Mouse (Mus musculus) spleen, adult 2 months (tissue): ENCODE data around the gene Serac1. TPM values are rescaled to one million over a fixed set of nuclear protein-coding genes. Genes with fewer than 3 reads are reported as not detected.

Experiments
- DNase-seq, 2 experiments: peaks; one replicate each; pipeline versions ENCODE4 v3.0.0 to v3.0.0-alpha.2; 2012 to 2021; ENCODE audit warnings: low spot score in 2 of 2, low read depth in 1 of 2
- H3K27ac ChIP-seq: fragments of 200-500 bp; 2 replicates; pipeline ENCODE4 v1.5.1; 2012; ENCODE audit warnings: low read length, inconsistent platforms; ENCODE audit not compliant: insufficient read depth
- H3K27me3 ChIP-seq: fragments of 200-500 bp; 2 replicates; pipeline ENCODE4 v1.6.1; 2012; ENCODE audit warnings: mild to moderate bottlenecking, moderate library complexity, low read length, inconsistent platforms; ENCODE audit not compliant: control insufficient read depth, insufficient read depth
- H3K36me3 ChIP-seq: fragments of 200-500 bp; 2 replicates; pipeline ENCODE4 v1.6.1; 2012; ENCODE audit warnings: mild to moderate bottlenecking, low read length, inconsistent platforms; ENCODE audit not compliant: control insufficient read depth, insufficient read depth
- H3K4me1 ChIP-seq: fragments of 200-500 bp; 2 replicates; pipeline ENCODE4 v1.6.1; 2011; ENCODE audit warnings: inconsistent platforms; ENCODE audit not compliant: control insufficient read depth, insufficient read depth, insufficient read length
- H3K4me3 ChIP-seq: fragments of 200-500 bp; 2 replicates; pipeline ENCODE4 v1.5.1; 2011; ENCODE audit warnings: mild to moderate bottlenecking, inconsistent platforms; ENCODE audit not compliant: insufficient read depth, insufficient read length; ENCODE audit errors: extremely low read depth
- CTCF ChIP-seq: fragments of 200-500 bp; IDR thresholded peaks from 2 replicates; pipeline ENCODE4 v1.5.1; 2011; ENCODE audit warnings: mild to moderate bottlenecking, inconsistent platforms; ENCODE audit not compliant: insufficient read depth, insufficient read length, insufficient replicate concordance; ENCODE audit errors: extremely low read depth
- POLR2A ChIP-seq: fragments of 200-500 bp; IDR thresholded peaks from 2 replicates; pipeline ENCODE4 v1.6.1; 2011; ENCODE audit warnings: low read depth, low read length, inconsistent platforms
- WGBS: fragments of 180-500 bp; shearing (Covaris S2); methylation state at CpG from one replicate; pipeline ENCODE4 v1.1.7; 2018; 5-methylcytosine and 5-hydroxymethylcytosine counted together
- polyA plus RNA-seq: library from polyadenylated mRNA; depleted of rRNA; stranded (reverse); fragments of >200 nt; gene quantifications from 2 replicates; pipeline ENCODE4 v1.2.3, GENCODE M21; 2012

The Serac1 gene
- polyA plus RNA-seq, 1 experiment = 1.8 TPM

GRCm38 (mm10) chr17:6001389-6001788 lies 78.2 kb downstream of the Serac1 start:
- no peak for TF ChIP-seq POLR2A
- TF ChIP-seq CTCF = no peak
- DNase-seq = no peak
- H3K4me3 ChIP-seq = no peak overlapping the region
- no peaks in the 10 kb centered on the region for H3K36me3 ChIP-seq
- no peaks in the 10 kb centered on the region for H3K27me3 ChIP-seq
- H3K27ac ChIP-seq = no peak overlapping the region
- peaks cover 13% of the 10 kb centered on the region; the same call in 1 of the 2 replicates for H3K4me1 ChIP-seq
- WGBS = 24% methylated on average over 6 of the region's 6 CpGs

- Histone ChIP-seq H3K4me1 (peaks cover 9% of the 10 kb centered on the region; the same call in 1 of the 2 replicates), H3K27ac (no peak overlapping the region), H3K4me3 (no peak overlapping the region), H3K27me3 (no peaks in the 10 kb centered on the region), H3K36me3 (no peaks in the 10 kb centered on the region)
- 76% methylated on average over 8 of the region's 8 CpGs for WGBS
- no peak for TF ChIP-seq CTCF
- no peak for TF ChIP-seq POLR2A
- no peak for DNase-seq
Measured at GRCm38 (mm10) chr17:6000864-6001319, 78.6 kb downstream of the Serac1 start.

- H3K4me1 ChIP-seq = no peaks in the 10 kb centered on the region
- no peak for DNase-seq
- H3K27ac ChIP-seq = no peak overlapping the region
- no peak overlapping the region for H3K4me3 ChIP-seq
- TF ChIP-seq POLR2A (no peak), CTCF (no peak)
- 63% methylated on average over 5 of the region's 5 CpGs for WGBS
- H3K27me3 ChIP-seq = no peaks in the 10 kb centered on the region
- H3K36me3 ChIP-seq = no peaks in the 10 kb centered on the region
Measured at GRCm38 (mm10) chr17:5999039-5999543, 80.5 kb downstream of the Serac1 start.

- no peak for TF ChIP-seq CTCF
- no peak for TF ChIP-seq POLR2A
- no peak for DNase-seq
- no peaks in the 10 kb centered on the region for H3K4me1 ChIP-seq
- H3K4me3 ChIP-seq = no peak overlapping the region
- H3K27ac ChIP-seq = no peak overlapping the region
- no peaks in the 10 kb centered on the region for H3K36me3 ChIP-seq
- no peaks in the 10 kb centered on the region for H3K27me3 ChIP-seq
Measured at GRCm38 (mm10) chr17:5998235-5998500, 81.4 kb downstream of the Serac1 start.

GRCm38 (mm10) chr17:5997380-5998234 lies 81.9 kb downstream of the Serac1 start:
- H3K36me3 ChIP-seq = no peaks in the 10 kb centered on the region
- H3K27ac ChIP-seq = 0 out of 2 replicates have a peak overlapping the region, but pooled peaks have one; percentile 18
- H3K4me3 ChIP-seq = no peak overlapping the region
- 91% methylated on average over 16 of the region's 16 CpGs for WGBS
- no peak for DNase-seq
- no peaks in the 10 kb centered on the region for H3K4me1 ChIP-seq
- TF ChIP-seq CTCF (no peak), POLR2A (no peak)
- H3K27me3 ChIP-seq = no peaks in the 10 kb centered on the region

GRCm38 (mm10) chr17:5996589-5996988 lies 83.0 kb downstream of the Serac1 start:
- WGBS = 94% methylated on average over 14 of the region's 14 CpGs
- no peak for DNase-seq
- Histone ChIP-seq H3K4me3 (no peak overlapping the region), H3K27ac (no peak overlapping the region), H3K4me1 (no peaks in the 10 kb centered on the region), H3K36me3 (no peaks in the 10 kb centered on the region), H3K27me3 (no peaks in the 10 kb centered on the region)
- no peak for TF ChIP-seq POLR2A
- no peak for TF ChIP-seq CTCF

GRCm38 (mm10) chr17:5994606-5995005 lies 84.9 kb downstream of the Serac1 start:
- Histone ChIP-seq H3K27ac (no peak overlapping the region), H3K4me1 (no peaks in the 10 kb centered on the region)

More at GRCm38 (mm10) chr17:5994606-5995005, 84.9 kb downstream of the Serac1 start:
- no peak for TF ChIP-seq CTCF
- TF ChIP-seq POLR2A = no peak
- DNase-seq = no peak
- H3K27me3 ChIP-seq = no peaks in the 10 kb centered on the region
- no peaks in the 10 kb centered on the region for H3K36me3 ChIP-seq
- WGBS = 80% methylated on average over 6 of the region's 6 CpGs
- H3K4me3 ChIP-seq = no peak overlapping the region
